ENCODE assay signal across 12 mouse cellular contexts in the genomic region with DNA sequence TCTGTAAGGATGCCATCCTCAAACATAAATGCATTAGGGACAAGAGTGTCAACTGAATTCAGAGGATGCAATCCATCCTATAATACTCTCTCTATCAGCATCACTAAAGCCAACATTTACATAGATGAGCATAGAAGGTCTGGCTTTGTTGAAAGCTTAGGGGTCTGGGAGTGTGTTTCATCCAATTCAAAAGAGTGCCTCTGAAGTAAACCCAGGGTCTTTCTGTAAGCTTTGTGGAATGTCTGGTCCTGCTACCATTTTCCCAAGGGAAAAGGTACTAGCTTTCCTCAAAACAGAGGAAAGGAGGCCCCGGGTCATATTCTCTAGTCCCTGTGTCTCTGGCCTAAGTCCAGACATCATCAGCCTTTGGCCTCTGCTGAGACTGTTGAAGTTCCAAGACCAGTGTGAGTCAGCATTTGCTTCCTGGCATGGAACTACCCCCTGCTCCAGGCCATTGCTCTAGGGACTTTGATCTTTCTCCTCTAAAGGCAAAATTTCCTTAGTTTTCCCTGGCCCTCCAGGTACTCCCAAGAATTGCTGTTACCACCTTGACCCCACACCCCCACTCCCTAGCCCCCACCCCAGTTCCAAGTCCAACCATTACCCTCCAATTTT.
DNase-seq lines count a peak whose midpoint lies in the region; ATAC-seq and TF ChIP-seq lines count a peak whose summit lies in the region.
"Had no signal": no experiment of that assay in that cellular context is flagged by ENCODE, and none has a peak within 500 bp of the region (broad histone marks: within the 10 kb centered on the region; RNA-seq: fewer than 3 reads in every experiment).

No protein-coding gene starts in this region.

- peak; percentile 66 for ATAC-seq in kidney, embryonic 15.5 days (replicated peaks; ENCODE audit: low FRiP score)

- DNase-seq in MN1 (ENCODE audit: low spot score) (peak; percentile 50), ZHBTc4 (ENCODE audit: low read depth, low spot score) (peak; percentile 58)
- peak; percentile 18 to 50 for DNase-seq in gastrocnemius, postnatal 36 days
- no peak for DNase-seq in thymus, postnatal 0 days (ENCODE audit: low spot score)
- DNase-seq in right cerebral cortex, postnatal 36 days (ENCODE audit: low spot score in 2 of 2): no peak
- DNase-seq in spleen, postnatal 36 days (ENCODE audit: low spot score in 2 of 2): no peak
- no peak for DNase-seq in thymus, adult 2 months
- DNase-seq: cerebellum, adult 11-12 months had no signal

- peak overlapping the region; percentile 51; the same call in 1 of the 2 replicates for H3K27ac ChIP-seq in kidney, embryonic 15.5 days
- no peak overlapping the region for H3K27ac ChIP-seq in thymus, adult 2 months (ENCODE audit: control insufficient read depth, insufficient read depth, low read length)
- H3K27ac ChIP-seq: embryonic facial prominence, embryonic 15.5 days; midbrain, embryonic 12.5 days had no signal

- H3K4me2 ChIP-seq in kidney, embryonic 15.5 days: no peak overlapping the region
- H3K4me2 ChIP-seq: embryonic facial prominence, embryonic 15.5 days; liver, embryonic 11.5 days; midbrain, embryonic 12.5 days had no signal

- no peak overlapping the region for H3K9ac ChIP-seq in kidney, embryonic 15.5 days
- H3K9ac ChIP-seq: embryonic facial prominence, embryonic 15.5 days; midbrain, embryonic 12.5 days had no signal

- H3K27me3 ChIP-seq in kidney, embryonic 15.5 days: no peaks in the 10 kb centered on the region
- no peaks in the 10 kb centered on the region for H3K27me3 ChIP-seq in thymus, adult 2 months (ENCODE audit: control insufficient read depth, insufficient read depth, low read length)
- H3K27me3 ChIP-seq: embryonic facial prominence, embryonic 15.5 days; midbrain, embryonic 12.5 days had no signal

- 0 out of 2 replicates have a peak, but pooled peaks cover 3% of the 10 kb centered on the region for H3K9me3 ChIP-seq in kidney, embryonic 15.5 days (replicated peaks)
- H3K9me3 ChIP-seq: embryonic facial prominence, embryonic 15.5 days had no signal

- 32% methylated on average over 1 of the region's 1 CpGs for WGBS in kidney, embryonic 15.5 days
- WGBS in thymus, adult 2 months: 77% methylated on average over 1 of the region's 1 CpGs

- TF ChIP-seq CTCF in thymus, adult 2 months (IDR thresholded peaks at IDR 0.05; ENCODE audit: borderline replicate concordance, control insufficient read depth, extremely low read depth, insufficient read depth, low read length, poor library complexity): no peak

- no peak for TF ChIP-seq POLR2A in thymus, adult 2 months (IDR thresholded peaks at IDR 0.05; ENCODE audit: control insufficient read depth, extremely low read depth, insufficient read depth, low read length, poor library complexity)

- no peak overlapping the region for H3K4me3 ChIP-seq in kidney, embryonic 15.5 days (replicated peaks)
- H3K4me3 ChIP-seq in thymus, adult 2 months (ENCODE audit: control insufficient read depth, insufficient read depth, low read length): no peak overlapping the region
- H3K4me3 ChIP-seq: embryonic facial prominence, embryonic 15.5 days; midbrain, embryonic 12.5 days had no signal

- H3K36me3 ChIP-seq in kidney, embryonic 15.5 days: no peaks in the 10 kb centered on the region
- H3K36me3 ChIP-seq in thymus, adult 2 months (ENCODE audit: control insufficient read depth, insufficient read depth, low read length): no peaks in the 10 kb centered on the region
- H3K36me3 ChIP-seq: embryonic facial prominence, embryonic 15.5 days; midbrain, embryonic 12.5 days had no signal

- peaks cover 16% of the 10 kb centered on the region for H3K4me1 ChIP-seq in kidney, embryonic 15.5 days
- H3K4me1 ChIP-seq in thymus, adult 2 months (replicated peaks; ENCODE audit: control insufficient read depth, insufficient read depth, low read length): no peaks in the 10 kb centered on the region

- intact Hi-C loops in gastrocnemius, postnatal 36 days (cut with DNase I): no loop called here

Comparison
In these comparisons a context has a peak if more than half of its experiments do, and no peak if none do; other contexts are left out.
1. DNase-seq: peak in MN1 (single experiment), ZHBTc4 (single experiment) and gastrocnemius, postnatal 36 days (2 of 2); none in thymus, postnatal 0 days (single experiment), right cerebral cortex, postnatal 36 days (0 of 2), spleen, postnatal 36 days (0 of 2) and thymus, adult 2 months (single experiment).